Mouse (Mus musculus): ENCODE results near the gene Lrrc28. TPM values are rescaled to one million over a fixed set of nuclear protein-coding genes. Genes with fewer than 3 reads are reported as not detected.
A peak's percentile ranks its signal among the peaks of the same experiment; 100 is the strongest.

Lrrc28 gene
- 23.9 and 24.3 TPM in 2 replicates for polyA plus RNA-seq (2015; fragmentation: Nextera tagmentation; extraction: Ambion mirVana)

DNA sequence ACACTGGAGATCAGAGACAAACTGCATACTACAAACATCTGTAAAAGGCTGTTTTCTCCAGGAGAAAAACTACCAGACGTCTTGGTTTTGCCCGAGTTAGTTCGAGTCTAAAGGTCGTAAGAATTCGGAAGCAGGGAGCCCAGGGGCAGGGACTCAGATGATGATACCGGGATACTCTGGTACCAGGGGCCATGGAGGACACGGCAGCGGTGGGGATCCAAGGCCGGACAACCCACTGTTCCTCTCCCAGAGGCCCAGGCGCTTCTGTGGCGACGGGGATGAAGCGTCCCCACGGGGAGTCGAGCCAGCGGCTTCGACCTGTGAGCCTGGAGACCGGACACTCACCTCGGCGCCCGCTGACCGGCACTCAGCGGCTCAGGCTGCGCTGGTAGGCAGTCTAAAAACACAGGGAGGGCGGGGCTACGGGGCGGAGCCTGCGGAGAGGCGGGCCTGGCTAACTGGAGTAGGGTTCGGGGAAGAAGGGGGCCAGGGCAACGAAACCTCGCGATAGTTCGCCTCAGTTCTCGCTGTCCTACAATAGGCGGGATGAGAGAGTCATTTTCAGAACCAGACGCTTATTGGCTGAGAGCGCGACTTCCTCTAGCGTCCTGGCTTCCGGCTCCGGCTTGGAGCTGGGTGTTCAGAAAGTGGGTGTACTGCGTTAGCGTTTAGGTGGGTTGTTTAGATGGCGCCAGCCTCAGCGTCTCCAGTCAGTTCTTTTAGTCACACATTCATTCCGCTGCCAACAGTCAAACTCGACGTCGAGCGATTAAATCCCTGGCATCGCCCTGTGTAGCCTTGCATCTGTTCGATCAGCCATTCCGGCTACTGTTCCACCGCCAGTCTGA lies at the start of gene Lrrc28:
TSS of gene Lrrc28 (minus strand) at position 436 of the 848 bp plus-strand sequence.
- DNase-seq (ENCODE audit: low spot score): peak; percentile 99

GRCm38 (mm10) chr7:67692791-67693538 lies 47.9 kb upstream of the Lrrc28 start:
- DNase-seq (ENCODE audit: low spot score): no peak

DNA sequence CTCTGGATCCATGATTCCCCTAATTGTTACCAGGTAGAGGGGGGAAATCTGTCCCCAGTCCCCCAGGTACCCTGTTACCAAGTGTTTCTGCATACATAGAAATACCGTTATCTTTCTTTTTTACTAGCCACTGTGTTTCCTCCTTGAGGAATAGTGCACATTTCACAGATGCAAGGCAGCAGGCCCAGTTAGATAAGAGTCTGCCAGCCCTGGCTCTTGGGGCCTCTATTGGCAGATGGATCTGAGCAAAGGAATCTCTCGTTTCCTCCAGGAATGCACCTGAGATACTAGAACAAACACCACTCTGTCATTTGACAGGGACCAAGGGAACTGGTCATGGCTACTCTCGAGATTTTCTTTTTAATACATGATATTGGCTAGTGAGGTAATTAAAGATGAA lies 47.1 kb upstream of the Lrrc28 start:
- DNase-seq (ENCODE audit: low spot score): no peak

DNA sequence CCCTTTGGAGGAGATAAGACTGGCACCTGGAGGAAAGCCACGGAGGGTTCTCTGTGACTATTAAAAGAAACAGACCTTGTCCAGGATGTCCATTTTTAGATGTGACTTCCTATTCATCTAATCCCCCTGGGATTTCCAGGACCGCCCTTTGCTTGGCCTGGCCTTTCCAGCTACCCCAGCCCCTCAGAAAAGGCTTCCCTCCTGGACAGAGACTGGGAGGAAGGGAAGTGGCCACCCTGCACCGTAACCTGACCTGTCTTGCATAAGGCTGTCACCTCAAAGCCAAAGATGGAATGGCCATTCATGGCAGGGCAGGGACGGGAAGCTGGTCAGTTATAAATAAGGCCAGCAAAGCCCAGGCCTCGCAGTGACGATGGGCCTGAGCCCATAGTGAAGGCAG lies 46.0 kb upstream of the Lrrc28 start:
- DNase-seq (ENCODE audit: low spot score): no peak

DNA sequence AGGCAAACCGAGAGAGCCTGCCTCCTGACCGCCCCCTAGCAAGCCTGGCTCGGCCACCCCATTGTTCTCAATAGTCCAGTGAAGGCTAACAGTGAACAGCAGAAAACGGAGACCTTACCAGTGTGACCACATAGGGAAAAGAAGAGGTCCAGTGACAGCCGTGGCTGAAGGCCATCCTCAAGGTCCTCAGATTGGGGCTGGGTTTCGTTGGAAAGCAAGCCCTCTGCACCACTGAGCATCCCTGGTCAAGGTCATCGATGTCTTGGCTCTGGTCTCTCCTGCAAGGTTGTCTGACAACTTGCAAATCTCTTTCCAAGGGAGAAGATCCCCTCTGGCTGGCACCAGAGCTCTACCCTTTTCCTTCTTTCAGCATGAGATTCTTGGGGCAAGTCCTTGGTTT lies 44.7 kb upstream of the Lrrc28 start:
- DNase-seq (ENCODE audit: low spot score): no peak

- no peak for DNase-seq (ENCODE audit: low spot score)
Observed at GRCm38 (mm10) chr7:67688281-67688680, 43.2 kb upstream of the Lrrc28 start.

DNA sequence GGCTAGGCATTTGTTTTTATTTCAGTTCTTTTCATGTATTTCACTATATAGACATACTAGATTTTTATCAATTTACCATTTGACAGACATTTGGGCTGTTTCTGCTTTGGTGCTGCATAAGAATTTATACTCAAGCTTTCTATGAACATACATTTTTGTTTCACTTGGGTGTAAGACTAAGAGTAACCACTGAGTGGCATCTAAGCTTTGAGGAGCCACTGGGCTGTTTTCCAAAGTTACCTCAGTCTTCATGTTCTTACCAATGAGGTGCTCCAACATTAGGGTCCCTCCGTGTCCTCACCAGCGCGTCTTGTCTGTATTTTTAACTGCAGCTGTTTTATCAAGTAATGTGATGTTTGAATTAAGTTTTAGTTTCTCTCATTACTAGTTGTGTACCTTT lies 41.5 kb upstream of the Lrrc28 start:
- no peak for DNase-seq (ENCODE audit: low spot score)

GRCm38 (mm10) chr7:67683006-67683405 lies 37.9 kb upstream of the Lrrc28 start:
- no peak for DNase-seq (ENCODE audit: low spot score)

DNA sequence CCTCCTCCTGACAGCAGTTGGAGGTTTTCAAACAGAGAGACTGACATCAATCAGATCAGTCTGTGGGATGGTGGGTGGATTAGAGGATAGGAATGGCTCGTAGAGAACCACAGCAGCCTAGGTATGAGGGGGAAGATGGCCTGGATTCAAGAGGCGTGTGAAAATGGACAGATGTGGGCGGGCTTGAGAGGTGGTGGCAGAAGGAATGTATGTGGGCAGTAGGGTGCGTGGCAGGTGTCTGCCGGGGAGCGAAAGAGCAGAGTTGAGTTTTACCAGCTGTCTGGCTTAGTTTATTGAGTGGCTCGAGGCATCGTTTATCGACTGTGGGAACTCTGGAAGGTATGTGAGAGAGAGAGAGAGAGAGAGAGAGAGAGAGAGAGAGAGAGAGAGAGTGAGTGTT lies 36.0 kb upstream of the Lrrc28 start:
- DNase-seq (ENCODE audit: low spot score): no peak

DNA sequence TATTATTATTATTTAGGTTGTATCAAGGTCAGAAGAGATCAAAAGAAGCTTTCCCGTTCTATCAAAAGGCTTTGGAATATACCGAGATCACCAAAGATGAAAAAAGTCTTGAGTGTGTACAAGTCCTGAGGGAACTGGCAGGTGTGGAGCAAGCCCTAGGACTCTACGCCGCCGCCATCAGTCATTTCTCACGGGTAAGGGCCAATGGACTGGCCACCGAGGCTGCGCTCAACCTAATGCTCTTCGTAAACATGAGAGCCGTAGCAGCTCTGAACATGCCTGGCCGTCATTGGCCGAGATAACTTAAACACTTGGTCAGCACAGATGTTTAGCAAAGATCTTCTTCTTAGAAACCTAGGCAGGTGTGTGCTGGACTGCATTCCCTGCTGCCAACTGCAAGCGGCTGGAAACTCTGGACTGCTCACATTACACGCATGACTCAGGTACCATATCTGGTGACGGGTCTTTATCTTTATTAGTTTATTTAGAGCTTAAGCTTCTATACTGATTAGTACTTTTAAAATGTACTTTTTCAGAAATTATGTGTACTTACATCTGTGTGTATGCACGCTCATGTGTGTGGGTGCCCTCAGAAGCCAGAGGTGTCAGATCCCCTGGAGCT lies 33.9 kb upstream of the Lrrc28 start:
- DNase-seq (ENCODE audit: low spot score): no peak

- no peak for DNase-seq (ENCODE audit: low spot score)
Observed at GRCm38 (mm10) chr7:67673656-67674055, 28.6 kb upstream of the Lrrc28 start.

- DNase-seq (ENCODE audit: low spot score): peak; percentile 86
Observed at GRCm38 (mm10) chr7:67672650-67673049, 27.6 kb upstream of the Lrrc28 start.

DNA sequence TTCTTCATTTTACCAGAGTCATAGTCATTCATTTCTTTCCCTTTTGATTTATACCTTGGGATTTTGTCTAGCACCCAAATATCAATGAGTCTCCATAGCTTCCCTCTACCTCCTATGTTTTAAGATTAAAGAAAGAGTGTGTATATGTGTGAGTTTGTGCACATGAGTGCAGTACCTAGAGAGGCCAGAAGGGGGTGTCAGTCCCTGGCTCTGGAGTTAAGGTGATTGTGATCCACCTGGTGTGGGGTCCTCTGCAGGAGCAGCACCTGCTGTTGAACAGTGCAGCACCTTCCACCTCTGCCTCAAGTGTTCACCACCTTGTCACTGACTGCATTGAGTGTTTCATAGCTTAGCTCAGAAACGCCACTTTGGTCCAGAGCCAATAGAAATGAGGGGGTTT lies 25.9 kb upstream of the Lrrc28 start:
- no peak for DNase-seq (ENCODE audit: low spot score)

- DNase-seq (ENCODE audit: low spot score): no peak
Observed at GRCm38 (mm10) chr7:67663981-67664694, 19.1 kb upstream of the Lrrc28 start.

DNA sequence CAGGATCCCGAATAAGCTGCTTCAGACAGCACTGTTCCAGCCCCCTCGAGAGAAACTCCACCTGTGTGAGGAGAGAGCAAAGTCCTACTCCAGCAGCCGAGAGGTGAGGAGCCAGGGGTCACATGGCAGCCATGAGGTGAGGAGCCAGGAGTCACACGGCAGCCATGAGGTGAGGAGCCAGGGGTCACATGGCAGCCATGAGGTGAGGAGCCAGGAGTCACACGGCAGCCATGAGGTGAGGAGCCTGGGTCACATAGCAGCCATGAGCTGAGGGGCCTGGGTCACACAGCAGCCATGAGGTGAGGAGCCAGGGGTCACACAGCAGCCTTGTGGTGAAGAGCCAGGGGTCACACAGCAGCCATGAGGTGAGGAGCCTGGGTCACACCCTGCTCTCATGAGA lies 17.4 kb upstream of the Lrrc28 start:
- DNase-seq (ENCODE audit: low spot score): no peak

DNA sequence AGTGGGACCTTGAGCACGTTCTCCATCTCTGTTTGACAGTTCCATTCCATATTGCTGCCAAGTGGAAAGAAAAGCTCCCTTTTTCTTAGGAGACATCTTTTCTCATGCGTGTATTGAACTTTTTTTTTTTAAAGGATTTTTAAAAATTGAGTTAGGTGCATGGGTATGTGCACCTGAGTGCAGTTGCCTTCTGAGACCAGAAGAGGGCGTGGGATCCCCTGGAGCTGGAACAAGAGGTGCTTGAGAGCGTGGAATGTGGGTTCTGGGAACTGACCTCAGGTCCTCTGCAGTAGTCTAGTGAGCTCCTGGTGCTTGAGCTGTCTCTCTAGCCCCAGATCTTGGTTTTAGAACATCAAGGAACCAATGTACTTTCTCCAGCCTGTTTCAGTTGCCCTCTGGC lies 13.0 kb upstream of the Lrrc28 start:
- DNase-seq (ENCODE audit: low spot score): no peak

DNA sequence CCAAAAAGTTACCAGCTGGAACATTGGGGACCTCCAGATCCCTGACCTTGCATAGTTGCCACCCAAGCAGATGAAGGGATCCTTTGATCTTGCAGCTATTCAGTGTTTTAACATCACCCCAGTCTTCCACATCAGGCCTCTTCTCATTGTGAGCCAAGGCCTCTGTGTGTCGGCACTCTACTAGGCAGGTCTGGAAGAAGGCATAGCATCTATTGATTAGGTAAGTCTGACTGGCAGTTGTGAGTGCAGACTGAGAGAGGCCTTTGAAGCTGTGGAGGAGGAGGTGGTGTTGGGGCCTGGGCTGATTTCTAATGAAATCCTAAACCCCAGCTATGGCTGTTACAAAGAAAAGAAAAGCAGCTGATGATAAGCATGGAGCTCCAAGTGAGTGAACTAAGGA lies 10.1 kb upstream of the Lrrc28 start:
- no peak for DNase-seq (ENCODE audit: low spot score)

DNA sequence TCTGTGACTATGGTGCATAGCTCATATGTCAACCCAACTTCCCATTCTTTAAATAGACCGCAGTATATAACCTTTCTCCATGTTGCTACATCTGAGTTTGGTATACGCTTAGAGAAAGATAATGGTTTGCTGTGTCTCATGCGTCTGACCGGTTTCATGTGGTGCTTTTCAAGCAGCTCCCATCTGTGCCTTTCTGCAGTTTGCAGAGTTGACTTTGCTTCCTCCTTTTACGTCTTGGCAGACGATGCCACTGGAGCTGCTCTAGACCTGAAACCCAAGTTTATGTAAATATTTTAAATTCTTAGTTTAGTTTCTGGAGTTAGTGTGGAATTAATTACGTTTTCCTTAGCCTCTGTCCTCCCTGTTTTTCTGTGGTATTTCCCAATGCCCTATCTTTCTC lies 9.6 kb upstream of the Lrrc28 start:
- DNase-seq (ENCODE audit: low spot score): no peak

- no peak for DNase-seq (ENCODE audit: low spot score)
Observed at GRCm38 (mm10) chr7:67652211-67652610, 7.1 kb upstream of the Lrrc28 start.

DNA sequence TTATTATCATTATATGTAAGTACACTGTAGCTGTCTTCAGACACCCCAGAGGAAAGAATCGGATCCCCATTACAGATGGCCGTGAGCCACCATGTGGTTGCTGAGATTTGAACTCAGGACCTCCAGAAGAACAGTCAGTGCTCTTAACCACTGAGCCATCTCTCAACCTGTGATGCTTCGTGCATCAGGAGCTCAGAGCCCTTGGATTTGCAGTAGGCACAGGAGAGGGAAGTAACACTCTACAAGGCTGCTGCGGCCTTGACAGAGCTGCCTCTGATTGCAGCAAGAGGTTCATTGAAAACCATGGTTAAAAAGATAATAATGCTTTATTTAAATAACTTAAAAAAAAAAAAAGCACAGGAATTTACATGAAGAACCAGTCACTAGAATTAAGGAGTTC lies 3.3 kb upstream of the Lrrc28 start:
- no peak for DNase-seq (ENCODE audit: low spot score)

- no peak for DNase-seq (ENCODE audit: low spot score)
Observed at GRCm38 (mm10) chr7:67647277-67647676, 2.2 kb upstream of the Lrrc28 start, which contains the start of gene Ttc23. Gene Ttc23 (plus strand): TSS chr7:67647410.
